Mouse (Mus musculus): ENCODE results near the gene Cers1.

DNA sequence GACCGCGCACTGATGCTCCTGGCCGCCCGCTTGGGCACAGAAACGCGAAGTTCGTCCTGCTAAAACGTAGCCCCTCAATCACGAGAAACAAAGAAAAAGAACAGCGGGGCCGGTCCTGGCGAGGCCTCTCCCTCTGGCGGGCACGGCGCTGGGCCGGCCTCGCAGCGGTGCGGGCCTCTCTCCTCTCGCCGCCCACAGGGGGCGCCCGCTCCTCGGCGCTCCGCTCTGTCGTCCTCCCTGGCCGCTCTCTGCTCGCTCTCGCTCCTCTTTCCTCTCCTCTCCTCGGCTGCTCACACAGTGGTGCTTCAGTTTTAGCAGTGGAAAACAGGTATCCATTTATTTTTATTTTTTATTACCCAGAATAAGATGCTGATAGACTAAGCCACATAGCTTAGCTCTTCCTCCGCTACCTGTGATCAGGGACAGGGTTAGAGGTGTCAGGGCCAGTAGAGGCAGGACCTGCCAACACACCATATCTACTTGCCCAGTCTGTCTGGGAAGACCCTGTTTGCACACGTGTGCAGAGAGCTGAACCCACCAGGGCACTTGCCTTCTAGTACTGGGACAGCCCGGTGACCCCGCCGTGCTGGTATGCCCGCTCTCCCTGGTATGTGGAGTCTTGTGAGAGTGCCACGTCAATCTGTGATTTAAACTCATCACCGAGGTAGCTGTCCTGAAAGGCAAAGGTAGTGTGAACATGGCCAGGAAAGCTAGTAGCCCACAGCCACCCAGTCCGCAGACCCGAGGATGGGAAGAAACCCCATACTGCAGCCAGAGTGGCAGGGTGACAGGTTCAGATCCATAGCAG is 16.7 kb downstream of the Cers1 start:
- peak; percentile 92 for TF ChIP-seq CTCF (IDR thresholded peaks at IDR 0.05; ENCODE audit: insufficient read depth, low read depth, low read length)
- TF ChIP-seq POLR2A (IDR thresholded peaks at IDR 0.05; ENCODE audit: insufficient read depth, low read depth, low read length), result no peak
